Mouse (Mus musculus) cerebellum, adult 2 months (tissue): ENCODE measurements around the gene Rasal3.

Source experiments
- CTCF ChIP-seq: fragments of 200-500 bp; IDR thresholded peaks from 2 replicates; pipeline ENCODE4 v1.5.1; 2011; ENCODE audit warnings: low read depth, mild to moderate bottlenecking, control low read depth, low read length, moderate library complexity, borderline replicate concordance; ENCODE audit not compliant: insufficient read depth
- POLR2A ChIP-seq: fragments of 200-500 bp; IDR thresholded peaks from 2 replicates; pipeline ENCODE4 v1.6.1; 2011; ENCODE audit warnings: low read length, control low read depth, borderline replicate concordance; ENCODE audit not compliant: insufficient read depth

DNA sequence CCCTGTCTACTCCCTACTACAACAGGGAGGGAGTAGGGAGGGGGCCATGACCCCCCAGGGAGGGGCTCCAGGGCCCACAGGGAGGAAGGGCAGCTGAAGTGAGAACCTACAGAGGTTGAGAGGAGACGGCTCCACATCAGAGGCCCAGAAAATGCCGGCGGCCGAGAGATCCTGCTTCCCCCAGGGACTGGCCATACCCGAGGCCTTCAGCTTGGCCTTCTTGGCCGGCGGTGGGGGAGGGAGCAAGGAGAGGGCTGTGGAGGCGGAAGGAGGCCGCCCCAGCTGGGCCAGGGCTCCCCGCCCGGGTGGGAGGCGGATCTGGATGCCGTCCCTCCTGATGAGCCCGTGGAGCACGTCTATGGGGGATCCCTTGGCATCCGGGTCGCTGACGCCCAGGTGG lies 43.5 kb downstream of the Rasal3 start:
- TF ChIP-seq CTCF (no peak), POLR2A (no peak)
